Mouse (Mus musculus): ENCODE results near the gene Cntnap5b. TPM values are rescaled to one million over a fixed set of nuclear protein-coding genes. Genes with fewer than 3 reads are reported as not detected.

Gene Cntnap5b
- polyA plus RNA-seq, 1 experiment from 2014 or later: 4.4 TPM

DNA sequence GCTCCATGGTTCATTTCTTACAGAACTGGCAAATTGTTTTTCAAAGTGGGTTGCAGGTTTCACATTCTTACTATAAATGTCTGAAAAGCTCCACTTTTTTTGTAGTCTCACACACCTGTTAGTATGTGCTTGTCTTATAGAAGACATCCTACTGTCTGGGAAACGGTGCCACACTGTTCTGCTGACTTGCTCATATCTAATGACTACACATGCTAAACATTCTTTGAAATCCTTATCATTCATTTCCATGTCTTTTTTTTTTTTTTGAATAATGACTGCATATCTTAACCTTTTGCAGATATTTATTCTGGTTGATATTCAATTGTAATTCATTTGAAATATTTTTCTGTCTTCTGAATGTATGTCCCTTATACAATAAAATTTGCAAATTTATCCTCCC is 613.7 kb downstream of the Cntnap5b start:
- no peak for ATAC-seq (ENCODE audit: low FRiP score)
- 82% methylated on average over 1 of the region's 1 CpGs for WGBS
- Histone ChIP-seq H3K27me3 (ENCODE audit: control insufficient read depth, insufficient read depth, low read length) (no peaks in the 10 kb centered on the region), H3K4me3 (replicated peaks; ENCODE audit: low read length) (no peak overlapping the region), H3K27ac (no peak overlapping the region), H3K9ac (no peak overlapping the region), H3K9me3 (ENCODE audit: control insufficient read depth, low read length) (no peaks in the 10 kb centered on the region), H3K4me2 (replicated peaks) (no peak overlapping the region), H3K36me3 (replicated peaks; ENCODE audit: control insufficient read depth, insufficient read depth) (no peaks in the 10 kb centered on the region), H3K4me1 (replicated peaks; ENCODE audit: control insufficient read depth, insufficient read depth, low read length) (no peaks in the 10 kb centered on the region)
- no peak for DNase-seq (ENCODE audit: low spot score)

DNA sequence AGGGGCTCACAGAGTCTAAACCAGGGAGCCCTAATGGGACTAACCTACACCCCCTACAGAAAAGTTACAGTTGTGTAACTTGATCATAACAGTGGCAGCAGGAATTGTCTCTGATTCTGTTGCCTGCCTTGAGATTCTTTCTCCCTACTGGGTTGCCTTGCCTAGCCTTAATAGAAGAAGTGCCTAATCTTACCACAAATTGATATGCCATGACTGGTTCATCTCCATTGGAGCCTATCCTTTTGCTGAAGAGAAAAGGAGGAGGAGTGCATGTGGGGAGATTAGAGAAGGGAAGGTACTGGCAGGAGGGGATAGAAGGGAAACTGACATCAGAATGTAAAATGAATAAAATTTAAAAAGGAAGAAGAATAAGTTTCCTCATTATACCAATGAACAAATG is 621.5 kb downstream of the Cntnap5b start:
- DNase-seq (ENCODE audit: low spot score): no peak
- no peaks in the 10 kb centered on the region for H3K9me3 ChIP-seq (ENCODE audit: control insufficient read depth, low read length)
- H3K9ac ChIP-seq: no peak overlapping the region
- no peaks in the 10 kb centered on the region for H3K36me3 ChIP-seq (replicated peaks; ENCODE audit: control insufficient read depth, insufficient read depth)
- H3K4me1 ChIP-seq (replicated peaks; ENCODE audit: control insufficient read depth, insufficient read depth, low read length): no peaks in the 10 kb centered on the region
- H3K4me2 ChIP-seq (replicated peaks): no peak overlapping the region
- ATAC-seq (ENCODE audit: low FRiP score): no peak
- H3K27ac ChIP-seq: no peak overlapping the region
- H3K27me3 ChIP-seq (ENCODE audit: control insufficient read depth, insufficient read depth, low read length): no peaks in the 10 kb centered on the region
- no peak overlapping the region for H3K4me3 ChIP-seq (replicated peaks; ENCODE audit: low read length)

DNA sequence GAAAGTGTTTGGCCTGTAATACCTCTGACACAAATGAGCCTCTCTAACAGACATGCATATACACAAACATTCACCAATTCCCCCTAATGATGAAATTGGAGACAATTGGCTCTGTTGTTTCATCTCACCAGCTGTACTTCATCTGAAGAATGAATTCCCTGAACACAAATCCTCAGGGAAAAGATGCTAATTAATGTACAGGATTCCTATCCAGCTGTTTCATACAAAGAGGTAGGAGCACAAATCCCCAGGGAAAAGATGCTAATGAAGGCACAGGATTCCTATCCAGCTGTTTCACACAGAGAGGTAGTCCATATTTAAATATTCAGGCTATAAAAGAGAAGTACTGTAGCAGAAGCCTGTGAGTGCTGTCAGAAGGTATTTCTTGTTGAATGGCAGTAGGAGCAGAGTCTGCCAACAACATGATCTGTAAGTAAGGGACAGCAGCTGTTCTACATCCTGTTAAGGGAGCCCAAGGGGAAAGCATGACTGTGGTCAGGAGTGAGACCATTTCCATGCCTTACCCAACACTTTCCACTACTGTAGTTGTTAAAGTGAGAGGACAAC is 644.2 kb downstream of the Cntnap5b start:
- DNase-seq (ENCODE audit: low spot score): peak; percentile 67
- Histone ChIP-seq H3K4me2 (replicated peaks) (no peak overlapping the region), H3K27ac (0 out of 2 replicates have a peak overlapping the region, but pooled peaks have one; percentile 40), H3K4me3 (replicated peaks; ENCODE audit: low read length) (no peak overlapping the region), H3K27me3 (ENCODE audit: control insufficient read depth, insufficient read depth, low read length) (no peaks in the 10 kb centered on the region), H3K36me3 (replicated peaks; ENCODE audit: control insufficient read depth, insufficient read depth) (no peaks in the 10 kb centered on the region), H3K9me3 (ENCODE audit: control insufficient read depth, low read length) (no peaks in the 10 kb centered on the region), H3K4me1 (replicated peaks; ENCODE audit: control insufficient read depth, insufficient read depth, low read length) (no peaks in the 10 kb centered on the region), H3K9ac (no peak overlapping the region)
- ATAC-seq (ENCODE audit: low FRiP score): peak; percentile 75

DNA sequence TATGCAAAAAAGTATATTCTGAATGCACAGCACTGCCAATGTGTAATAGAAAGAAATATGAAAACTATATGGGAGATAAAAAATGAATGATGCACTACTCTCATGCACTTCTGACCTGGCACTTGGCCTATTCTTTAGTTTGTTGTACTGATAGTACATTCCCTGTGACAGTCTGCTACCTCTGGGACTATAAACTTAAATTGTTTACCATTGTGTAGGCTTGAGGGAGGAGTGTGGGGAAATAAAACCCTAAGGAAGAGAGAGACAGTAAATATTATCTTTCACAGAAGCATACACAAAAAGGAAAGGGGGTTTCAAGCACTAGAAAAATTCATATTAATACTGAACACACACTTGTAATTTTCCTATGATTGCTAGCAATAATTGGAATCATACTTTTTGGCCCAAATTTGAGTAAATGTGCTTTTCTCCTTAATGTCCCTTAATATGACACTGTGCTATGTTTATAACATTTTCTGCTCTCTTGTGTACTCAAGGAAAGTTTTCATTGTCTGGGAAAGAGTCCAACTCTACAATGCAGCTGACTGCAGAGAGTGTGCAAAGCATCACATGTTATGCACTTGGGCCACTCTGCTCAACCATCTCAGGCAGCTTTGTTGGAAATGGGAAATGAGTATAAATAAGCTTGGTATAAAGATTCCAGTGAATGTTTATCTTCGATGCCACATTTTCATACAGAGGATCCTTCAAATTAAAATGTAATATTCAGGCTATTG is 657.6 kb downstream of the Cntnap5b start:
- Histone ChIP-seq H3K27ac (no peak overlapping the region), H3K27me3 (ENCODE audit: control insufficient read depth, insufficient read depth, low read length) (no peaks in the 10 kb centered on the region), H3K9ac (no peak overlapping the region), H3K4me2 (replicated peaks) (no peak overlapping the region), H3K4me3 (replicated peaks; ENCODE audit: low read length) (no peak overlapping the region), H3K36me3 (replicated peaks; ENCODE audit: control insufficient read depth, insufficient read depth) (no peaks in the 10 kb centered on the region), H3K9me3 (ENCODE audit: control insufficient read depth, low read length) (no peaks in the 10 kb centered on the region), H3K4me1 (replicated peaks; ENCODE audit: control insufficient read depth, insufficient read depth, low read length) (no peaks in the 10 kb centered on the region)
- no peak for ATAC-seq (ENCODE audit: low FRiP score)
- WGBS: 86% methylated on average over 1 of the region's 1 CpGs
- DNase-seq (ENCODE audit: low spot score): no peak

GRCm38 (mm10) chr1:100463877-100464276 is 691.3 kb downstream of the Cntnap5b start:
- DNase-seq (ENCODE audit: low spot score) (no peak), ATAC-seq (ENCODE audit: low FRiP score) (no peak)
- no peak overlapping the region for H3K4me3 ChIP-seq (replicated peaks; ENCODE audit: low read length)
- H3K36me3 ChIP-seq (replicated peaks; ENCODE audit: control insufficient read depth, insufficient read depth): no peaks in the 10 kb centered on the region
- no peak overlapping the region for H3K9ac ChIP-seq
- H3K4me2 ChIP-seq (replicated peaks): no peak overlapping the region
- H3K27ac ChIP-seq: no peak overlapping the region
- no peaks in the 10 kb centered on the region for H3K27me3 ChIP-seq (ENCODE audit: control insufficient read depth, insufficient read depth, low read length)
- WGBS: 94% methylated on average over 2 of the region's 2 CpGs
- H3K4me1 ChIP-seq (replicated peaks; ENCODE audit: control insufficient read depth, insufficient read depth, low read length): no peaks in the 10 kb centered on the region
- 0 out of 2 replicates have a peak, but pooled peaks cover 4% of the 10 kb centered on the region for H3K9me3 ChIP-seq (ENCODE audit: control insufficient read depth, low read length)

GRCm38 (mm10) chr1:100465226-100465625 is 692.7 kb downstream of the Cntnap5b start:
- H3K27ac ChIP-seq: no peak overlapping the region
- H3K4me1 ChIP-seq (replicated peaks; ENCODE audit: control insufficient read depth, insufficient read depth, low read length): no peaks in the 10 kb centered on the region
- H3K4me3 ChIP-seq (replicated peaks; ENCODE audit: low read length): no peak overlapping the region
- H3K27me3 ChIP-seq (ENCODE audit: control insufficient read depth, insufficient read depth, low read length): no peaks in the 10 kb centered on the region
- no peak overlapping the region for H3K9ac ChIP-seq
- DNase-seq (ENCODE audit: low spot score) (peak; percentile 34), ATAC-seq (ENCODE audit: low FRiP score) (no peak)
- no peak overlapping the region for H3K4me2 ChIP-seq (replicated peaks)
- no peaks in the 10 kb centered on the region for H3K36me3 ChIP-seq (replicated peaks; ENCODE audit: control insufficient read depth, insufficient read depth)
- H3K9me3 ChIP-seq (ENCODE audit: control insufficient read depth, low read length): 0 out of 2 replicates have a peak, but pooled peaks cover 3% of the 10 kb centered on the region
- 30% methylated on average over 1 of the region's 1 CpGs for WGBS

DNA sequence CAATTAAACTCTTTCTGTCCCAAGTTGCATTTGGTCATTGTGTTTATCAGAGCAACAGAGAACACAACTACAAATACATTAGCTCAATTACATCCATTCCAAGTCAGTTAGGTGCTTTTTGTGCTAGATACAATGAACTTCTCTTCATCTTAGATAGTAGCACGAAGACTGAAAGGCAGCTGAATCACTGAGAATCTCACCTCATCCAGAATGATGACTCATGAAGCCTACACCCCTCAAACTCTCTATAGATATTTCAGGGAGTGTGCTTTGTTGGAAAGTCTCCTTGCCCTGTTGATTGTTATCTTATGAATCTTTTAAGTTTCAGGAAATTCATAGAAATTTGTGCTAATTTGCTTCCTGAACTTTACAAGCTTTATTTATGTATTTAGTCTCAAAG is 695.0 kb downstream of the Cntnap5b start:
- H3K27ac ChIP-seq: no peak overlapping the region
- WGBS: 85% methylated on average over 1 of the region's 1 CpGs
- no peak overlapping the region for H3K9ac ChIP-seq
- no peak for DNase-seq (ENCODE audit: low spot score)
- no peaks in the 10 kb centered on the region for H3K27me3 ChIP-seq (ENCODE audit: control insufficient read depth, insufficient read depth, low read length)
- no peaks in the 10 kb centered on the region for H3K4me1 ChIP-seq (replicated peaks; ENCODE audit: control insufficient read depth, insufficient read depth, low read length)
- H3K4me2 ChIP-seq (replicated peaks): no peak overlapping the region
- H3K4me3 ChIP-seq (replicated peaks; ENCODE audit: low read length): no peak overlapping the region
- H3K36me3 ChIP-seq (replicated peaks; ENCODE audit: control insufficient read depth, insufficient read depth): no peaks in the 10 kb centered on the region
- H3K9me3 ChIP-seq (ENCODE audit: control insufficient read depth, low read length): no peaks in the 10 kb centered on the region
- no peak for ATAC-seq (ENCODE audit: low FRiP score)

DNA sequence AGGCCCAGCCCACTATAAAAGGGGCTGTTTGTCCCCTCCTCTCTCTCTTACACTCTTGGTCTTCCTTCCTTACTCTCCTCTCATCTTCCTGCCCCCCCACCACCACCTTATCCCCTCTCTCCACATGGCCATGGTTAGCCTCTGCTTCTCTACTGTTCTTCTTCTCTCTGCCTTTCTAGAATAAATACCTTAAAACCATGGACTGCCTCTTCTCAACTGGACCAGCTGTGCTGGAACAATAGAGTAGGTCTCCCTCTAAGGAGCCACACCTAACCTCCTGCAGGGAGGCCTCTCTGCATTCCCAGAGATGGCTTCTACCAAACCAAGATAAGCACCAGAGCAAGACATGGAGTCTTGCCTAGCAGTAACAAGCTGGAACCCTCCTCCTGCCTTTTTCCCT is 737.3 kb downstream of the Cntnap5b start:
- no peak overlapping the region for H3K9ac ChIP-seq
- H3K36me3 ChIP-seq (replicated peaks; ENCODE audit: control insufficient read depth, insufficient read depth): no peaks in the 10 kb centered on the region
- DNase-seq (ENCODE audit: low spot score) (no peak), ATAC-seq (ENCODE audit: low FRiP score) (no peak)
- no peaks in the 10 kb centered on the region for H3K4me1 ChIP-seq (replicated peaks; ENCODE audit: control insufficient read depth, insufficient read depth, low read length)
- H3K4me3 ChIP-seq (replicated peaks; ENCODE audit: low read length): no peak overlapping the region
- no peak overlapping the region for H3K4me2 ChIP-seq (replicated peaks)
- H3K27ac ChIP-seq: no peak overlapping the region
- no peaks in the 10 kb centered on the region for H3K27me3 ChIP-seq (ENCODE audit: control insufficient read depth, insufficient read depth, low read length)
- no peaks in the 10 kb centered on the region for H3K9me3 ChIP-seq (ENCODE audit: control insufficient read depth, low read length)

Measured in hindbrain, embryonic 14.5 days (tissue).